Mouse (Mus musculus) neural tube, embryonic 10.5 days (tissue): Measurements from ENCODE around the gene Gm5431.

Experiments
- DNase-seq: peaks from one replicate; pipeline ENCODE4 v3.0.0-alpha.2; 2017; ENCODE audit warnings: low spot score; ENCODE audit errors: extremely low spot score

Gene Gm5431

GRCm38 (mm10) chr11:48838879-48839680 lies 62.9 kb downstream of the Gm5431 start:
- DNase-seq: no peak

- DNase-seq: no peak
Observed at GRCm38 (mm10) chr11:48838181-48838797, 63.7 kb downstream of the Gm5431 start.
